Mouse (Mus musculus) hindbrain, embryonic 11.5 days (tissue): ENCODE data around the gene Mrm1. TPM values are rescaled to one million over a fixed set of nuclear protein-coding genes. Genes with fewer than 3 reads are reported as not detected.

Source experiments
- ATAC-seq: fragments of 200-750 bp; cut with Nextera tagmentation; 2 replicates; pipeline ENCODE4 v1.8.0; 2017; ENCODE audit warnings: mild to moderate bottlenecking, moderate TSS enrichment, moderate library complexity; ENCODE audit not compliant: low FRiP score
- DNase-seq: peaks from one replicate; pipeline ENCODE4 v3.0.0-alpha.2; 2015; ENCODE audit warnings: low spot score
- H3K27ac ChIP-seq: fragments of 300-500 bp; sonication (generic); 2 replicates; pipeline ENCODE4 v1.5.1; 2014; ENCODE audit warnings: mild to moderate bottlenecking, low read depth, low read length
- H3K27me3 ChIP-seq: fragments of 300-500 bp; sonication (generic); 2 replicates; pipeline ENCODE4 v1.6.1; 2014; ENCODE audit warnings: mild to moderate bottlenecking, low read length, moderate library complexity, mixed read lengths; ENCODE audit not compliant: control insufficient read depth, insufficient read depth
- H3K36me3 ChIP-seq: fragments of 300-500 bp; sonication (generic); 2 replicates; pipeline ENCODE4 v1.6.1; 2014; ENCODE audit warnings: mild to moderate bottlenecking, low read length, moderate library complexity, mixed read lengths; ENCODE audit not compliant: control insufficient read depth, insufficient read depth
- H3K4me1 ChIP-seq: fragments of 300-500 bp; sonication (generic); replicated peaks from 2 replicates; pipeline ENCODE4 v1.6.1; 2014; ENCODE audit warnings: low read length, mixed read lengths; ENCODE audit not compliant: control insufficient read depth, insufficient read depth
- H3K4me2 ChIP-seq: fragments of 300-500 bp; sonication (generic); replicated peaks from 2 replicates; pipeline ENCODE4 v1.6.1; 2014; ENCODE audit warnings: mild to moderate bottlenecking, low read depth, low read length
- H3K4me3 ChIP-seq: fragments of 300-500 bp; sonication (generic); 2 replicates; pipeline ENCODE4 v1.5.1; 2014; ENCODE audit warnings: low read depth, low read length
- H3K9ac ChIP-seq: fragments of 300-500 bp; sonication (generic); 2 replicates; pipeline ENCODE4 v1.6.1; 2014; ENCODE audit warnings: low read depth, low read length
- H3K9me3 ChIP-seq: fragments of 300-500 bp; sonication (generic); 2 replicates; pipeline ENCODE4 v1.6.1; 2016; ENCODE audit warnings: low read length; ENCODE audit not compliant: control insufficient read depth
- WGBS: fragments of 180-500 bp; shearing (Covaris S2); extraction: QIAGEN DNeasy Blood & Tissue Kit; methylation state at CpG from one replicate; pipeline ENCODE4 v1.1.7; 2014; 5-methylcytosine and 5-hydroxymethylcytosine counted together
- polyA plus RNA-seq: library from polyadenylated mRNA; unstranded; fragments of >200 nt; fragmentation: Nextera tagmentation; extraction: Ambion mirVana; gene quantifications from 2 replicates; pipeline ENCODE4 v1.2.1, GENCODE M21; 2014

Gene Mrm1
- polyA plus RNA-seq, 1 experiment from 2014 or later, result 13.3 TPM

DNA sequence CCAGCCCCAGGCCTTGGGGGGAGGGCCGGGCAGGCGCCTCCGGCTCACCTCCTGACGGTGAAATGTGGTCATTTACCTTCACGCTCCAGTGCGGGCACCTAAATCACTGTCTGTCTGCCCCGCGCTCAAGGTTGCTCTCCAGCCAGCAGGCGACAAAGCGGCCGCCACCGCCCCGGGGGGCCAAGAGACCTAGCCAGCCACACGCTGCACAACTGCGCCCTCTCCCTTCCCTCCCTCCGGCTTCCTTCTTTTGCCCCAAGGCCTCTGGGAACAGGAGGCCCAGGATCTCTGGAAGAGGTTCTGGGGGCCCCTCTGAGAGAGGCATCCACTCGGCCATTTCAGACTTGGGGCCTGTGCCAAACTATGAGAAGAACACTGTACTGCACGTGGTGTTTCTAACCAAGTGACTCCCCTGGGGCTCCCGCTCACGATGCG lies 54.8 kb downstream of the Mrm1 start:
- H3K9ac ChIP-seq, result no peak overlapping the region
- no peaks in the 10 kb centered on the region for H3K36me3 ChIP-seq
- 5% methylated on average over 21 of the region's 21 CpGs for WGBS
- peaks cover 5% of the 10 kb centered on the region; the same call in 1 of the 2 replicates for H3K27me3 ChIP-seq
- peaks cover 12% of the 10 kb centered on the region for H3K4me1 ChIP-seq
- H3K27ac ChIP-seq, result peak overlapping the region; percentile 59
- H3K4me2 ChIP-seq, result peak overlapping the region; percentile 15; the same call in 1 of the 2 replicates
- H3K9me3 ChIP-seq, result no peaks in the 10 kb centered on the region
- H3K4me3 ChIP-seq, result no peak overlapping the region
- peak; percentile 58 for DNase-seq
- ATAC-seq, result no peak

- Histone ChIP-seq H3K4me1 (peaks cover 12% of the 10 kb centered on the region), H3K27me3 (peaks cover 5% of the 10 kb centered on the region; the same call in 1 of the 2 replicates), H3K36me3 (no peaks in the 10 kb centered on the region), H3K4me3 (no peak overlapping the region), H3K4me2 (no peak overlapping the region), H3K27ac (peak overlapping the region; percentile 59; the same call in 1 of the 2 replicates), H3K9me3 (no peaks in the 10 kb centered on the region), H3K9ac (no peak overlapping the region)
- no peak for ATAC-seq
- no peak for DNase-seq
- 27% methylated on average over 7 of the region's 8 CpGs for WGBS
Observed at GRCm38 (mm10) chr11:84764116-84764515, 55.2 kb downstream of the Mrm1 start.

Other genes with a start within 250 kb of the Mrm1 start
- 12.4 and 15.2 TPM in 2 replicates for gene Dhrs11, start 9.5 kb upstream of the Mrm1 start, polyA plus RNA-seq
- 77.1 and 77.3 TPM in 2 replicates for gene Ggnbp2, start 51.3 kb upstream of the Mrm1 start, polyA plus RNA-seq
- 7.2 and 7.7 TPM in 2 replicates for gene Myo19, start 60.6 kb upstream of the Mrm1 start, polyA plus RNA-seq
- 3.8 and 4.0 TPM in 2 replicates for gene Pigw, start 60.8 kb upstream of the Mrm1 start, polyA plus RNA-seq
- gene Znhit3, start 96.9 kb upstream of the Mrm1 start, polyA plus RNA-seq, result 68.5 and 71.5 TPM in 2 replicates
- gene Car4, start 138.3 kb upstream of the Mrm1 start, polyA plus RNA-seq, result 3.0 and 3.7 TPM in 2 replicates